Mouse (Mus musculus) heart, adult 10 weeks (tissue): ENCODE results near the gene Rnase10. TPM values are rescaled to one million over a fixed set of nuclear protein-coding genes. Genes with fewer than 3 reads are reported as not detected.

Experiments used
- polyA plus RNA-seq: library from polyadenylated mRNA; stranded (reverse); fragments of 350-450 nt; fragmentation: Illumina TruSeq; extraction: RNeasy Lipid Tissue Mini Kit (QIAGEN cat#74804); gene quantifications from one replicate; pipeline ENCODE4 v1.2.3, GENCODE M21; 2014; ENCODE audit warnings: low read depth, low replicate concordance

The Rnase10 gene
- 0.73 TPM for polyA plus RNA-seq

GRCm38 (mm10) chr14:51007152-51007801 lies at the start of gene Rnase10:
Rnase10 (plus strand) TSS chr14:51007751.

GRCm38 (mm10) chr14:51041769-51042168 lies 34.2 kb downstream of the Rnase10 start, which contains the start of gene Rnase9:
Rnase9 (minus strand) TSS chr14:51041869.

GRCm38 (mm10) chr14:51050063-51050462 lies 42.5 kb downstream of the Rnase10 start, which contains the start of gene Rnase11:
Rnase11 (minus strand) TSS chr14:51050163.

GRCm38 (mm10) chr14:51057401-51057831 lies 49.9 kb downstream of the Rnase10 start, which contains the start of gene Rnase12:
Rnase12 (minus strand) TSS chr14:51057661.

Other genes with a start within 250 kb of the Rnase10 start
- 14.7 TPM for gene Ttc5, start 222.2 kb upstream of the Rnase10 start, polyA plus RNA-seq
- not detected for gene Ccnb1ip1, start 200.0 kb upstream of the Rnase10 start, polyA plus RNA-seq
- 27.9 TPM for gene Parp2, start 199.9 kb upstream of the Rnase10 start, polyA plus RNA-seq
- gene Tep1, start 137.2 kb upstream of the Rnase10 start, polyA plus RNA-seq = 11.9 TPM
- gene Klhl33, start 110.2 kb upstream of the Rnase10 start, polyA plus RNA-seq = 25.9 TPM
- 91.8 TPM for gene Osgep, start 82.9 kb upstream of the Rnase10 start, polyA plus RNA-seq
- 31.2 TPM for gene Apex1, start 82.8 kb upstream of the Rnase10 start, polyA plus RNA-seq
- 27.1 TPM for gene Pip4p1, start 76.9 kb upstream of the Rnase10 start, polyA plus RNA-seq
- gene Pnp, start 76.7 kb upstream of the Rnase10 start, polyA plus RNA-seq = 19.7 TPM
- gene Gm49342, start 63.2 kb upstream of the Rnase10 start, polyA plus RNA-seq = 15.3 TPM
- 0.60 TPM for gene Pnp2, start 51.8 kb upstream of the Rnase10 start, polyA plus RNA-seq
- gene Rnase9, start 34.1 kb downstream of the Rnase10 start, polyA plus RNA-seq = not detected
- not detected for gene Rnase11, start 42.4 kb downstream of the Rnase10 start, polyA plus RNA-seq
- gene Rnase12, start 49.9 kb downstream of the Rnase10 start, polyA plus RNA-seq = not detected
- gene Olfr750, start 66.7 kb downstream of the Rnase10 start, polyA plus RNA-seq = not detected
- 92.6 TPM for gene Rnase4, start 83.3 kb downstream of the Rnase10 start, polyA plus RNA-seq
- gene Ang, start 83.4 kb downstream of the Rnase10 start, polyA plus RNA-seq = 10.6 TPM
- gene Eddm3b, start 106.7 kb downstream of the Rnase10 start, polyA plus RNA-seq = not detected
- gene Rnase6, start 116.2 kb downstream of the Rnase10 start, polyA plus RNA-seq = not detected
- gene Rnase1, start 139.0 kb downstream of the Rnase10 start, polyA plus RNA-seq = 0.84 TPM
- not detected for gene Rnase2b, start 154.5 kb downstream of the Rnase10 start, polyA plus RNA-seq
- gene Ang2, start 191.4 kb downstream of the Rnase10 start, polyA plus RNA-seq = not detected
- gene Ear14, start 195.6 kb downstream of the Rnase10 start, polyA plus RNA-seq = not detected
- gene Rnase2a, start 248.4 kb downstream of the Rnase10 start, polyA plus RNA-seq = not detected